9 mouse cellular contexts compared by ENCODE assay signal in the genomic region with DNA sequence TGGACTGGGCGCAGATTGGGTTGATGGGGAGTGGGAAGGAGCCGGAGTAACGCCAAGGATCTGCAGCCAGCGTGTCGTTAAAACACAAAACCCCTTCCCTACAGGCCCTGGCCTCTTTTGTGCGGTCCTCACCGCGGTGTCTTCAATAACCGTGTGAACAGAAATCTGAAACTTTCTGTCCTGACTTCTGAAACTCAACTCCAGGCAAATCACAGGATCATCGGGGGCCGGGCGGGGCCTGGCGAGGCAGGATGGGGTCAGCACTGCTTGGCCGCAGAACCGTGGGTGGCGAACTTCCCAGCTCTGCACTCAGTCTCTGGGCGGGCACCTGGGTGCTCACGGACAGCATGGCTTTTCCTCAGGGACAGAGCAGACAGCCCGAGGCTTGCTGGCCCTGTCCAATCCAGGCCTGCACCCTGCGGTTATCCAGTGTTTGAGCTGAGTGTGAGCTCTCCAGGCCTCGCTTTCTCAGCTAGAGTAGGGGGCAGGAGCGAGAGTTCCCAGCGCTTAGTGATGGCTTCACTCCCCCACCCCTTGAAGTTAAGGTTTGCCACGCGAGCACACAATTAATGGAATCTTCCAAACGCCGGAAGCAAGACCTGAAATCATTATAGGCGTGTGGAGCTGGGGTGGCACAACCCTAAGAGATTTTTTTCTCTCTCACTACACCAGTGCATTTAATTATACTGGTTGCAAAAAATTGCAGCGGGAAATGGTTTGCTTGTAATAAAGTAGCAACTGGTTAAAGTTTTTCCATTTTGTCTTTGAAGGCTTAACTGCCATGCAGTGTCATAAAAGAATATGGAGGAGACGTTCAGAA. TPM values are rescaled to one million over a fixed set of nuclear protein-coding genes. Genes with fewer than 3 reads are reported as not detected.
DNase-seq lines count a peak whose midpoint lies in the region; ATAC-seq lines count a peak whose summit lies in the region.
"Had no signal": no experiment of that assay in that cellular context is flagged by ENCODE, and none has a peak within 500 bp of the region (broad histone marks: within the 10 kb centered on the region; RNA-seq: fewer than 3 reads in every experiment).

No protein-coding gene starts in this region.

- DNase-seq in ovary, postnatal 36 days (ENCODE audit: low spot score): peak; percentile 49
- no peak for DNase-seq in ovary, postnatal 10 days (ENCODE audit: low spot score)
- DNase-seq in embryo, embryonic 10.5 days (ENCODE audit: low spot score): peak; percentile 76
- DNase-seq in kidney, postnatal 10 days: peak; percentile 36
- DNase-seq in adipocyte (ENCODE audit: low spot score): no peak
- no peak for DNase-seq in thymus, postnatal 25 days

- H3K27me3 ChIP-seq in heart, embryonic 14.5 days (ENCODE audit: control insufficient read depth, insufficient read depth, low read length): no peaks in the 10 kb centered on the region
- H3K27me3 ChIP-seq in midbrain, embryonic 12.5 days: peaks cover 62% of the 10 kb centered on the region

- no peak for ATAC-seq in heart, embryonic 14.5 days (ENCODE audit: insufficient number of reproducible peaks, insufficient read depth, low FRiP score, low read depth)
- peak; percentile 1; the same call in 1 of the 2 replicates for ATAC-seq in midbrain, embryonic 12.5 days (ENCODE audit: low FRiP score, low read depth)

- peaks cover 8% of the 10 kb centered on the region; the same call in 1 of the 2 replicates for H3K36me3 ChIP-seq in heart, embryonic 14.5 days (ENCODE audit: control insufficient read depth, insufficient read depth, low read length)
- H3K36me3 ChIP-seq in midbrain, embryonic 12.5 days: no peaks in the 10 kb centered on the region

- peak overlapping the region; percentile 81 for H3K4me2 ChIP-seq in heart, embryonic 14.5 days (ENCODE audit: low read length)
- peak overlapping the region; percentile 84 for H3K4me2 ChIP-seq in midbrain, embryonic 12.5 days (replicated peaks)

- peak overlapping the region; percentile 56 to 87 for H3K4me3 ChIP-seq in heart, embryonic 14.5 days (ENCODE audit: control insufficient read depth in 1 of 2, insufficient read depth in 1 of 2, low read depth in 1 of 2, low read length in 2 of 2)
- H3K4me3 ChIP-seq in midbrain, embryonic 12.5 days: peak overlapping the region; percentile 62

- H3K27ac ChIP-seq in heart, embryonic 14.5 days (replicated peaks in 1 of 2; ENCODE audit: control insufficient read depth in 1 of 2, insufficient read depth in 1 of 2, low read depth in 2 of 2, low read length in 2 of 2): peak overlapping the region; percentile 94 to 96
- H3K27ac ChIP-seq in midbrain, embryonic 12.5 days (replicated peaks): no peak overlapping the region
- H3K27ac ChIP-seq: macrophage had no signal

- no peaks in the 10 kb centered on the region for H3K9me3 ChIP-seq in heart, embryonic 14.5 days (ENCODE audit: control insufficient read depth, low read length)
- no peaks in the 10 kb centered on the region for H3K9me3 ChIP-seq in midbrain, embryonic 12.5 days

- WGBS in heart, embryonic 14.5 days: 6% methylated on average over 30 of the region's 30 CpGs
- WGBS in midbrain, embryonic 12.5 days: under 1% methylated on average over 30 of the region's 30 CpGs

- H3K9ac ChIP-seq in heart, embryonic 14.5 days (ENCODE audit: low read length): peak overlapping the region; percentile 84
- H3K9ac ChIP-seq in midbrain, embryonic 12.5 days (replicated peaks): peak overlapping the region; percentile 32

- peaks cover 5 to 15% of the 10 kb centered on the region in 2 experiments for H3K4me1 ChIP-seq in heart, embryonic 14.5 days (ENCODE audit: control insufficient read depth in 2 of 2, insufficient read depth in 2 of 2, low read length in 2 of 2)
- H3K4me1 ChIP-seq in midbrain, embryonic 12.5 days: peaks cover 21% of the 10 kb centered on the region

RNA-seq across cellular contexts. Expression of gene Hey2, which starts 1.8 kb away (rescaled TPM):
- polyA plus RNA-seq in heart, embryonic 14.5 days (2014; fragmentation: Nextera tagmentation; extraction: Ambion mirVana): 36.2 and 38.0 TPM in 2 replicates
- polyA plus RNA-seq in midbrain, embryonic 12.5 days (2016; fragmentation: Nextera tagmentation; extraction: Ambion mirVana): 3.7 and 4.6 TPM in 2 replicates
- polyA plus RNA-seq: macrophage had no signal

RNA-seq across cellular contexts. Expression of gene Ncoa7, which starts 41.3 kb away (rescaled TPM):
- polyA plus RNA-seq in heart, embryonic 14.5 days (2014; fragmentation: Nextera tagmentation; extraction: Ambion mirVana): 8.3 and 9.4 TPM in 2 replicates
- polyA plus RNA-seq in midbrain, embryonic 12.5 days (2016; fragmentation: Nextera tagmentation; extraction: Ambion mirVana): 7.4 and 8.0 TPM in 2 replicates

Comparison
In these comparisons a context has a peak if more than half of its experiments do, and no peak if none do; other contexts are left out.
1. DNase-seq: peak in ovary, postnatal 36 days (single experiment), embryo, embryonic 10.5 days (single experiment) and kidney, postnatal 10 days (single experiment); none in ovary, postnatal 10 days (single experiment), adipocyte (single experiment) and thymus, postnatal 25 days (single experiment).